Mouse (Mus musculus) stomach, postnatal 0 days (tissue): ENCODE measurements around the gene Ascc3. TPM values are rescaled to one million over a fixed set of nuclear protein-coding genes. Genes with fewer than 3 reads are reported as not detected.
A peak's percentile ranks its signal among the peaks of the same experiment; 100 is the strongest.

Experiments used
- ATAC-seq: fragments of 200-750 bp; cut with Nextera tagmentation; 2 replicates; pipeline ENCODE4 v1.8.0; 2017; ENCODE audit not compliant: low FRiP score, low TSS enrichment
- DNase-seq: peaks from one replicate; pipeline ENCODE4 v3.0.0-alpha.2; 2016; ENCODE audit warnings: low spot score
- H3K27ac ChIP-seq: fragments of 300-500 bp; sonication (generic); replicated peaks from 2 replicates; pipeline ENCODE4 v1.5.1; 2014; ENCODE audit warnings: mild to moderate bottlenecking, control low read depth
- H3K27me3 ChIP-seq: fragments of 300-500 bp; sonication (generic); 2 replicates; pipeline ENCODE4 v1.6.1; 2014; ENCODE audit warnings: low read length; ENCODE audit not compliant: control insufficient read depth, insufficient read depth
- H3K36me3 ChIP-seq: fragments of 300-500 bp; sonication (generic); 2 replicates; pipeline ENCODE4 v1.6.1; 2014; ENCODE audit warnings: low read length, mixed read lengths; ENCODE audit not compliant: control insufficient read depth, insufficient read depth
- H3K4me1 ChIP-seq: fragments of 300-500 bp; sonication (generic); replicated peaks from 2 replicates; pipeline ENCODE4 v1.6.1; 2014; ENCODE audit warnings: antibody characterized with exemption; ENCODE audit not compliant: control insufficient read depth, insufficient read depth
- H3K4me2 ChIP-seq: fragments of 300-500 bp; sonication (generic); replicated peaks from 2 replicates; pipeline ENCODE4 v1.6.1; 2014; ENCODE audit warnings: low read depth, mild to moderate bottlenecking, control low read depth, moderate library complexity
- H3K4me3 ChIP-seq: fragments of 300-500 bp; sonication (generic); 2 replicates; pipeline ENCODE4 v1.5.1; 2014; ENCODE audit warnings: low read depth, low read length, control low read depth
- H3K9ac ChIP-seq: fragments of 300-500 bp; sonication (generic); 2 replicates; pipeline ENCODE4 v1.6.1; 2014; ENCODE audit warnings: mild to moderate bottlenecking, low read length, control low read depth, mixed read lengths
- H3K9me3 ChIP-seq: fragments of 300-500 bp; sonication (generic); 2 replicates; pipeline ENCODE4 v1.6.1; 2016; ENCODE audit warnings: low read length; ENCODE audit not compliant: control insufficient read depth
- CTCF ChIP-seq: IDR thresholded peaks from 2 replicates; pipeline ENCODE4 v1.5.1; 2016; ENCODE audit warnings: antibody characterized with exemption, low read depth, mild to moderate bottlenecking, moderate library complexity
- EP300 ChIP-seq: optimal IDR thresholded peaks from 2 replicates; pipeline ENCODE3; 2016; ENCODE audit warnings: antibody characterized with exemption
- WGBS: fragments of 180-500 bp; shearing (Covaris S2); extraction: QIAGEN DNeasy Blood & Tissue Kit; methylation state at CpG from one replicate; pipeline ENCODE4 v1.1.7; 2014; 5-methylcytosine and 5-hydroxymethylcytosine counted together
- polyA plus RNA-seq: library from polyadenylated mRNA; unstranded; fragments of >200 nt; fragmentation: Nextera tagmentation; extraction: Ambion mirVana; gene quantifications from 2 replicates; pipeline ENCODE4 v1.2.1, GENCODE M21; 2015

The Ascc3 gene
- polyA plus RNA-seq, 1 experiment from 2014 or later: 10.2 TPM

GRCm38 (mm10) chr10:50671517-50671916 is 79.0 kb downstream of the Ascc3 start:
- DNase-seq: no peak
- TF ChIP-seq EP300 (no peak), CTCF (no peak)
- no peak for ATAC-seq
- Histone ChIP-seq H3K4me3 (no peak overlapping the region), H3K9me3 (no peaks in the 10 kb centered on the region), H3K27ac (no peak overlapping the region), H3K36me3 (no peaks in the 10 kb centered on the region), H3K27me3 (no peaks in the 10 kb centered on the region), H3K4me2 (no peak overlapping the region), H3K4me1 (no peaks in the 10 kb centered on the region), H3K9ac (no peak overlapping the region)
- WGBS: 83% methylated on average over 5 of the region's 5 CpGs

GRCm38 (mm10) chr10:50690324-50690723 is 97.9 kb downstream of the Ascc3 start:
- H3K4me3 ChIP-seq: no peak overlapping the region
- H3K4me2 ChIP-seq: no peak overlapping the region
- H3K27ac ChIP-seq: no peak overlapping the region
- ATAC-seq (no peak), DNase-seq (no peak)
- H3K9me3 ChIP-seq: no peaks in the 10 kb centered on the region
- H3K9ac ChIP-seq: no peak overlapping the region
- H3K27me3 ChIP-seq: no peaks in the 10 kb centered on the region
- no peaks in the 10 kb centered on the region for H3K36me3 ChIP-seq
- H3K4me1 ChIP-seq: no peaks in the 10 kb centered on the region
- TF ChIP-seq CTCF: no peak
- no peak for TF ChIP-seq EP300

- H3K9ac ChIP-seq: no peak overlapping the region
- TF ChIP-seq EP300: no peak
- TF ChIP-seq CTCF: peak; percentile 72
- no peaks in the 10 kb centered on the region for H3K27me3 ChIP-seq
- no peak overlapping the region for H3K27ac ChIP-seq
- H3K4me3 ChIP-seq: no peak overlapping the region
- H3K4me1 ChIP-seq: no peaks in the 10 kb centered on the region
- WGBS: 63% methylated on average over 4 of the region's 4 CpGs
- ATAC-seq (no peak), DNase-seq (no peak)
- no peaks in the 10 kb centered on the region for H3K9me3 ChIP-seq
- H3K4me2 ChIP-seq: no peak overlapping the region
- H3K36me3 ChIP-seq: peaks cover 5% of the 10 kb centered on the region; the same call in 1 of the 2 replicates
These were observed 106.5 kb downstream of the Ascc3 start for GRCm38 (mm10) chr10:50698836-50699433.

GRCm38 (mm10) chr10:50701736-50702135 is 109.3 kb downstream of the Ascc3 start:
- ATAC-seq (no peak), DNase-seq (no peak)
- Histone ChIP-seq H3K27ac (no peak overlapping the region), H3K4me1 (no peaks in the 10 kb centered on the region), H3K4me2 (no peak overlapping the region), H3K27me3 (no peaks in the 10 kb centered on the region), H3K36me3 (peaks cover 5% of the 10 kb centered on the region; the same call in 1 of the 2 replicates), H3K9me3 (no peaks in the 10 kb centered on the region), H3K4me3 (no peak overlapping the region), H3K9ac (no peak overlapping the region)
- WGBS: 59% methylated on average over 2 of the region's 2 CpGs
- TF ChIP-seq EP300: no peak
- TF ChIP-seq CTCF: no peak

GRCm38 (mm10) chr10:50702361-50702760 is 109.9 kb downstream of the Ascc3 start:
- no peak overlapping the region for H3K27ac ChIP-seq
- ATAC-seq (no peak), DNase-seq (no peak)
- TF ChIP-seq CTCF (no peak), EP300 (no peak)
- H3K4me3 ChIP-seq: no peak overlapping the region
- H3K4me1 ChIP-seq: no peaks in the 10 kb centered on the region
- no peak overlapping the region for H3K4me2 ChIP-seq
- no peaks in the 10 kb centered on the region for H3K9me3 ChIP-seq
- no peak overlapping the region for H3K9ac ChIP-seq
- peaks cover 5% of the 10 kb centered on the region; the same call in 1 of the 2 replicates for H3K36me3 ChIP-seq
- H3K27me3 ChIP-seq: no peaks in the 10 kb centered on the region
- WGBS: 77% methylated on average over 3 of the region's 3 CpGs

- H3K4me3 ChIP-seq: no peak overlapping the region
- 13% methylated on average over 6 of the region's 6 CpGs for WGBS
- H3K27ac ChIP-seq: no peak overlapping the region
- no peak overlapping the region for H3K9ac ChIP-seq
- TF ChIP-seq CTCF (peak; percentile 90), EP300 (no peak)
- ATAC-seq (no peak), DNase-seq (no peak)
- H3K9me3 ChIP-seq: no peaks in the 10 kb centered on the region
- peaks cover 5% of the 10 kb centered on the region; the same call in 1 of the 2 replicates for H3K36me3 ChIP-seq
- H3K4me2 ChIP-seq: no peak overlapping the region
- H3K27me3 ChIP-seq: no peaks in the 10 kb centered on the region
- no peaks in the 10 kb centered on the region for H3K4me1 ChIP-seq
These were observed 111.7 kb downstream of the Ascc3 start for GRCm38 (mm10) chr10:50704202-50704601.
